Mouse (Mus musculus): ENCODE measurements around the gene Zcchc13. TPM values are rescaled to one million over a fixed set of nuclear protein-coding genes. Genes with fewer than 3 reads are reported as not detected.
"Not testable (repeated sequence)": the region's sequence is repeated elsewhere in the genome, so short reads cannot be mapped to it uniquely, and the experiment has no call there.

Zcchc13 gene
- total and polyA plus RNA-seq, 2 experiments from 2014 or later: not detected

GRCm38 (mm10) chrX:103638566-103638965 lies 8.2 kb downstream of the Zcchc13 start:
- 69% methylated on average over 5 of the region's 5 CpGs for WGBS
- 0 out of 2 replicates have a peak, but pooled peaks cover 4% of the 10 kb centered on the region for H3K27me3 ChIP-seq (ENCODE audit: control insufficient read depth, insufficient read depth, low read length)
- DNase-seq (ENCODE audit: low spot score): no peak
- H3K4me1 ChIP-seq (ENCODE audit: control insufficient read depth, insufficient read depth): no peaks in the 10 kb centered on the region
- H3K9me3 ChIP-seq (replicated peaks; ENCODE audit: control insufficient read depth, low read length): no peaks in the 10 kb centered on the region
- no peaks in the 10 kb centered on the region for H3K36me3 ChIP-seq (replicated peaks; ENCODE audit: control insufficient read depth, insufficient read depth, low read length)
- no peak overlapping the region for H3K4me3 ChIP-seq (ENCODE audit: low read depth, low read length)
- no peak overlapping the region for H3K4me2 ChIP-seq (ENCODE audit: low read depth, low read length)
- H3K27ac ChIP-seq (ENCODE audit: low read depth): no peak overlapping the region
- ATAC-seq (ENCODE audit: insufficient read depth, low read depth): no peak
- no peak for TF ChIP-seq CTCF (IDR thresholded peaks at IDR 0.05; ENCODE audit: low read depth)
- no peak overlapping the region for H3K9ac ChIP-seq (replicated peaks; ENCODE audit: low read depth, low read length)

- H3K36me3 ChIP-seq (replicated peaks; ENCODE audit: control insufficient read depth, insufficient read depth, low read length): no peaks in the 10 kb centered on the region
- H3K27me3 ChIP-seq (ENCODE audit: control insufficient read depth, insufficient read depth, low read length): no peaks in the 10 kb centered on the region
- no peaks in the 10 kb centered on the region for H3K4me1 ChIP-seq (ENCODE audit: control insufficient read depth, insufficient read depth)
- H3K9me3 ChIP-seq (replicated peaks; ENCODE audit: control insufficient read depth, low read length): no peaks in the 10 kb centered on the region
- no peak for TF ChIP-seq EP300 (IDR thresholded peaks at IDR 0.05; ENCODE audit: low read depth)
- no peak for TF ChIP-seq CTCF (IDR thresholded peaks at IDR 0.05; ENCODE audit: low read depth)
- H3K27ac ChIP-seq (ENCODE audit: low read depth): no peak overlapping the region
- no peak overlapping the region for H3K4me3 ChIP-seq (ENCODE audit: low read depth, low read length)
- no peak for DNase-seq (ENCODE audit: low spot score)
- 88% methylated on average over 1 of the region's 1 CpGs for WGBS
- ATAC-seq (ENCODE audit: insufficient read depth, low read depth): no peak
- no peak overlapping the region for H3K4me2 ChIP-seq (ENCODE audit: low read depth, low read length)
- H3K9ac ChIP-seq (replicated peaks; ENCODE audit: low read depth, low read length): no peak overlapping the region
Observed at GRCm38 (mm10) chrX:103644301-103644700, 13.9 kb downstream of the Zcchc13 start.

GRCm38 (mm10) chrX:103652048-103652447 lies 21.7 kb downstream of the Zcchc13 start:
- no peak overlapping the region for H3K9ac ChIP-seq (replicated peaks; ENCODE audit: low read depth, low read length)
- H3K4me3 ChIP-seq (ENCODE audit: low read depth, low read length): no peak overlapping the region
- TF ChIP-seq CTCF (IDR thresholded peaks at IDR 0.05; ENCODE audit: low read depth): no peak
- no peak for TF ChIP-seq EP300 (IDR thresholded peaks at IDR 0.05; ENCODE audit: low read depth)
- no peak overlapping the region for H3K27ac ChIP-seq (ENCODE audit: low read depth)
- 25% methylated on average over 1 of the region's 1 CpGs for WGBS
- no peak overlapping the region for H3K4me2 ChIP-seq (ENCODE audit: low read depth, low read length)
- no peaks in the 10 kb centered on the region for H3K4me1 ChIP-seq (ENCODE audit: control insufficient read depth, insufficient read depth)
- H3K9me3 ChIP-seq (replicated peaks; ENCODE audit: control insufficient read depth, low read length): no peaks in the 10 kb centered on the region
- no peaks in the 10 kb centered on the region for H3K36me3 ChIP-seq (replicated peaks; ENCODE audit: control insufficient read depth, insufficient read depth, low read length)
- DNase-seq (ENCODE audit: low spot score): no peak
- H3K27me3 ChIP-seq (ENCODE audit: control insufficient read depth, insufficient read depth, low read length): peaks cover 15% of the 10 kb centered on the region; the same call in 1 of the 2 replicates
- no peak for ATAC-seq (ENCODE audit: insufficient read depth, low read depth)

GRCm38 (mm10) chrX:103653021-103653420 lies 22.6 kb downstream of the Zcchc13 start:
- no peak for TF ChIP-seq CTCF (IDR thresholded peaks at IDR 0.05; ENCODE audit: low read depth)
- no peak for TF ChIP-seq EP300 (IDR thresholded peaks at IDR 0.05; ENCODE audit: low read depth)

GRCm38 (mm10) chrX:103658985-103659384 lies 28.6 kb downstream of the Zcchc13 start:
- no peaks in the 10 kb centered on the region for H3K9me3 ChIP-seq (replicated peaks; ENCODE audit: control insufficient read depth, low read length)
- H3K4me3 ChIP-seq (ENCODE audit: low read depth, low read length): no peak overlapping the region
- H3K4me1 ChIP-seq (ENCODE audit: control insufficient read depth, insufficient read depth): no peaks in the 10 kb centered on the region
- 75% methylated on average over 3 of the region's 4 CpGs for WGBS
- H3K9ac ChIP-seq (replicated peaks; ENCODE audit: low read depth, low read length): no peak overlapping the region
- TF ChIP-seq EP300 (IDR thresholded peaks at IDR 0.05; ENCODE audit: low read depth) (no peak), CTCF (IDR thresholded peaks at IDR 0.05; ENCODE audit: low read depth) (no peak)
- H3K4me2 ChIP-seq (ENCODE audit: low read depth, low read length): no peak overlapping the region
- H3K36me3 ChIP-seq (replicated peaks; ENCODE audit: control insufficient read depth, insufficient read depth, low read length): no peaks in the 10 kb centered on the region
- ATAC-seq (ENCODE audit: insufficient read depth, low read depth) (no peak), DNase-seq (ENCODE audit: low spot score) (no peak)
- H3K27me3 ChIP-seq (ENCODE audit: control insufficient read depth, insufficient read depth, low read length): peaks cover 16% of the 10 kb centered on the region; the same call in 1 of the 2 replicates
- no peak overlapping the region for H3K27ac ChIP-seq (ENCODE audit: low read depth)

More at GRCm38 (mm10) chrX:103653021-103653420, 22.6 kb downstream of the Zcchc13 start:
- Histone ChIP-seq H3K9me3 (replicated peaks; ENCODE audit: control insufficient read depth, low read length) (no peaks in the 10 kb centered on the region), H3K4me1 (ENCODE audit: control insufficient read depth, insufficient read depth) (no peaks in the 10 kb centered on the region), H3K4me3 (ENCODE audit: low read depth, low read length) (no peak overlapping the region), H3K27ac (ENCODE audit: low read depth) (no peak overlapping the region), H3K27me3 (ENCODE audit: control insufficient read depth, insufficient read depth, low read length) (peaks cover 15% of the 10 kb centered on the region; the same call in 1 of the 2 replicates), H3K4me2 (ENCODE audit: low read depth, low read length) (no peak overlapping the region), H3K9ac (replicated peaks; ENCODE audit: low read depth, low read length) (no peak overlapping the region), H3K36me3 (replicated peaks; ENCODE audit: control insufficient read depth, insufficient read depth, low read length) (no peaks in the 10 kb centered on the region)
- WGBS: 38% methylated on average over 2 of the region's 2 CpGs
- no peak for ATAC-seq (ENCODE audit: insufficient read depth, low read depth)
- DNase-seq (ENCODE audit: low spot score): no peak

GRCm38 (mm10) chrX:103664445-103664844 lies 34.1 kb downstream of the Zcchc13 start:
- H3K27me3 ChIP-seq (ENCODE audit: control insufficient read depth, insufficient read depth, low read length); H3K4me2 ChIP-seq (ENCODE audit: low read depth, low read length); H3K4me3 ChIP-seq (ENCODE audit: low read depth, low read length); H3K27ac ChIP-seq (ENCODE audit: low read depth); H3K4me1 ChIP-seq (ENCODE audit: control insufficient read depth, insufficient read depth); ATAC-seq (ENCODE audit: insufficient read depth, low read depth); H3K9me3 ChIP-seq (replicated peaks; ENCODE audit: control insufficient read depth, low read length); DNase-seq (ENCODE audit: low spot score); H3K36me3 ChIP-seq (replicated peaks; ENCODE audit: control insufficient read depth, insufficient read depth, low read length); H3K9ac ChIP-seq (replicated peaks; ENCODE audit: low read depth, low read length): not testable (repeated sequence)
- 62% methylated on average over 10 of the region's 10 CpGs for WGBS
